Comparison of ENCODE assay signal across 11 mouse cellular contexts in genomic region chr16:28104255-28105076, GRCm38 (mm10).
DNase-seq lines count a peak whose midpoint lies in the region; ATAC-seq and TF ChIP-seq lines count a peak whose summit lies in the region.
"Had no signal": no experiment of that assay in that cellular context is flagged by ENCODE, and none has a peak within 500 bp of the region (broad histone marks: within the 10 kb centered on the region; RNA-seq: fewer than 3 reads in every experiment).

No protein-coding gene starts in this region.

- H3K4me2 ChIP-seq in kidney, embryonic 16.5 days (replicated peaks; ENCODE audit: low read depth, low read length) = no peak overlapping the region
- H3K4me2 ChIP-seq in stomach, embryonic 15.5 days = no peak overlapping the region
- H3K4me2 ChIP-seq in stomach, postnatal 0 days (replicated peaks; ENCODE audit: low read depth) = no peak overlapping the region
- no peak overlapping the region for H3K4me2 ChIP-seq in hindbrain, embryonic 15.5 days

- no peak for TF ChIP-seq CTCF in stomach, postnatal 0 days (IDR thresholded peaks at IDR 0.05; ENCODE audit: low read depth)

- 41% methylated on average over 9 of the region's 9 CpGs for WGBS in kidney, embryonic 16.5 days
- WGBS in stomach, embryonic 15.5 days = 47% methylated on average over 9 of the region's 9 CpGs
- WGBS in stomach, postnatal 0 days = 53% methylated on average over 9 of the region's 9 CpGs
- 41% methylated on average over 9 of the region's 9 CpGs for WGBS in hindbrain, embryonic 15.5 days

- DNase-seq in kidney, adult 11 months = no peak
- no peak for DNase-seq in stomach, postnatal 0 days (ENCODE audit: low spot score)
- peak; percentile 4 for DNase-seq in yolk sac, embryonic 10.5 days (ENCODE audit: low spot score)
- no peak for DNase-seq in urinary bladder, postnatal 10 days (ENCODE audit: low spot score)
- DNase-seq in B cell, adult 2 months = no peak

- H3K9me3 ChIP-seq in kidney, embryonic 16.5 days (ENCODE audit: low read length) = no peaks in the 10 kb centered on the region
- H3K9me3 ChIP-seq in stomach, embryonic 15.5 days = no peaks in the 10 kb centered on the region
- H3K9me3 ChIP-seq in stomach, postnatal 0 days (ENCODE audit: control insufficient read depth, low read length) = no peaks in the 10 kb centered on the region
- no peaks in the 10 kb centered on the region for H3K9me3 ChIP-seq in hindbrain, embryonic 15.5 days

- H3K27me3 ChIP-seq in kidney, embryonic 16.5 days (ENCODE audit: insufficient read depth, low read length) = no peaks in the 10 kb centered on the region
- no peaks in the 10 kb centered on the region for H3K27me3 ChIP-seq in stomach, embryonic 15.5 days (replicated peaks)
- H3K27me3 ChIP-seq in stomach, postnatal 0 days (ENCODE audit: control insufficient read depth, insufficient read depth, low read length) = no peaks in the 10 kb centered on the region
- H3K27me3 ChIP-seq in hindbrain, embryonic 15.5 days = no peaks in the 10 kb centered on the region
- H3K27me3 ChIP-seq: CH12.LX; megakaryocyte, embryonic 14.5 days had no signal

- 0 out of 2 replicates have a peak, but pooled peaks have one; percentile 35 for ATAC-seq in kidney, embryonic 16.5 days (ENCODE audit: low FRiP score, low TSS enrichment)
- ATAC-seq in stomach, embryonic 15.5 days (ENCODE audit: insufficient read depth, low FRiP score, low read depth) = 0 out of 2 replicates have a peak, but pooled peaks have one; percentile 10
- ATAC-seq in stomach, postnatal 0 days (ENCODE audit: low FRiP score, low TSS enrichment) = no peak
- peak; percentile 74; the same call in 1 of the 2 replicates for ATAC-seq in hindbrain, embryonic 15.5 days (ENCODE audit: low FRiP score, low read depth)
- ATAC-seq: activated CD4-positive, CD25-positive, alpha-beta regulatory T cell, adult 4 months had no signal

- no peak for TF ChIP-seq EP300 in stomach, postnatal 0 days (optimal IDR thresholded peaks at IDR 0.05)

- H3K27ac ChIP-seq in kidney, embryonic 16.5 days (ENCODE audit: low read length) = no peak overlapping the region
- no peak overlapping the region for H3K27ac ChIP-seq in stomach, embryonic 15.5 days
- no peak overlapping the region for H3K27ac ChIP-seq in stomach, postnatal 0 days (replicated peaks)
- no peak overlapping the region for H3K27ac ChIP-seq in hindbrain, embryonic 15.5 days (replicated peaks)

- no peak overlapping the region for H3K4me3 ChIP-seq in kidney, embryonic 16.5 days (ENCODE audit: low read length)
- H3K4me3 ChIP-seq in stomach, embryonic 15.5 days (replicated peaks) = no peak overlapping the region
- H3K4me3 ChIP-seq in stomach, postnatal 0 days (ENCODE audit: low read depth, low read length) = no peak overlapping the region
- H3K4me3 ChIP-seq in hindbrain, embryonic 15.5 days = no peak overlapping the region
- H3K4me3 ChIP-seq: megakaryocyte, embryonic 14.5 days had no signal

- H3K9ac ChIP-seq in kidney, embryonic 16.5 days (replicated peaks; ENCODE audit: low read length) = no peak overlapping the region
- H3K9ac ChIP-seq in stomach, embryonic 15.5 days = no peak overlapping the region
- H3K9ac ChIP-seq in stomach, postnatal 0 days (ENCODE audit: low read length) = no peak overlapping the region
- H3K9ac ChIP-seq in hindbrain, embryonic 15.5 days = no peak overlapping the region

- no peaks in the 10 kb centered on the region for H3K4me1 ChIP-seq in kidney, embryonic 16.5 days (ENCODE audit: insufficient read depth, low read length)
- H3K4me1 ChIP-seq in stomach, embryonic 15.5 days = no peaks in the 10 kb centered on the region
- no peaks in the 10 kb centered on the region for H3K4me1 ChIP-seq in stomach, postnatal 0 days (replicated peaks; ENCODE audit: control insufficient read depth, insufficient read depth)
- H3K4me1 ChIP-seq in hindbrain, embryonic 15.5 days (replicated peaks) = peaks cover 4% of the 10 kb centered on the region; the same call in 1 of the 2 replicates
- H3K4me1 ChIP-seq: megakaryocyte, embryonic 14.5 days had no signal

- no peaks in the 10 kb centered on the region for H3K36me3 ChIP-seq in kidney, embryonic 16.5 days (ENCODE audit: insufficient read depth, low read length)
- no peaks in the 10 kb centered on the region for H3K36me3 ChIP-seq in stomach, embryonic 15.5 days
- H3K36me3 ChIP-seq in stomach, postnatal 0 days (ENCODE audit: control insufficient read depth, insufficient read depth, low read length) = no peaks in the 10 kb centered on the region
- H3K36me3 ChIP-seq in hindbrain, embryonic 15.5 days = no peaks in the 10 kb centered on the region
